Mouse (Mus musculus): ENCODE results near the gene Aftph. TPM values are rescaled to one million over a fixed set of nuclear protein-coding genes. Genes with fewer than 3 reads are reported as not detected.
A peak's percentile ranks its signal among the peaks of the same experiment; 100 is the strongest.
"Not testable (repeated sequence)": the region's sequence is repeated elsewhere in the genome, so short reads cannot be mapped to it uniquely, and the experiment has no call there.

The Aftph gene
- 10 to 100 TPM; 56.1 to 59.0 TPM for total RNA-seq (2021)

- intact Hi-C loops (cut with DNase I) = loop anchor here (2.0 kb wide), 1 partner anchor 287 kb away; no protein-coding TSS in a partner anchor
Measured at GRCm38 (mm10) chr11:20741201-20742100, at the start of gene Aftph. TSS of gene Aftph (minus strand) at chr11:20741589.

GRCm38 (mm10) chr11:20789015-20789414 is 47.6 kb upstream of the Aftph start:
- intact Hi-C loops (cut with DNase I) = no loop called here
- no peak for DNase-seq (ENCODE audit: extremely low spot score in 1 of 2, low spot score in 2 of 2)

More at GRCm38 (mm10) chr11:20741201-20742100, at the start of gene Aftph:
- DNase-seq (ENCODE audit: extremely low spot score in 1 of 2, low spot score in 2 of 2) = peak; percentile 97 to 100

GRCm38 (mm10) chr11:20788070-20788469 is 46.7 kb upstream of the Aftph start:
- no peak for DNase-seq (ENCODE audit: extremely low spot score in 1 of 2, low spot score in 2 of 2)
- intact Hi-C loops (cut with DNase I) = no loop called here

- intact Hi-C loops (cut with DNase I) = no loop called here
- DNase-seq (ENCODE audit: extremely low spot score in 1 of 2, low spot score in 2 of 2) = no peak
Measured at GRCm38 (mm10) chr11:20786191-20786590, 44.8 kb upstream of the Aftph start.

- intact Hi-C loops (cut with DNase I) = no loop called here
- DNase-seq (ENCODE audit: extremely low spot score in 1 of 2, low spot score in 2 of 2) = no peak
Measured at GRCm38 (mm10) chr11:20785186-20785585, 43.8 kb upstream of the Aftph start.

GRCm38 (mm10) chr11:20784776-20785175 is 43.4 kb upstream of the Aftph start:
- no peak for DNase-seq (ENCODE audit: extremely low spot score in 1 of 2, low spot score in 2 of 2)
- intact Hi-C loops (cut with DNase I) = no loop called here

GRCm38 (mm10) chr11:20783467-20783866 is 42.1 kb upstream of the Aftph start:
- intact Hi-C loops (cut with DNase I) = no loop called here
- DNase-seq (ENCODE audit: extremely low spot score in 1 of 2, low spot score in 2 of 2) = no peak

- DNase-seq (ENCODE audit: extremely low spot score in 1 of 2, low spot score in 2 of 2) = no peak
- intact Hi-C loops (cut with DNase I) = no loop called here
Measured at GRCm38 (mm10) chr11:20782620-20783019, 41.2 kb upstream of the Aftph start.

- DNase-seq (ENCODE audit: extremely low spot score in 1 of 2, low spot score in 2 of 2) = no peak
- intact Hi-C loops (cut with DNase I) = no loop called here
Measured at GRCm38 (mm10) chr11:20780312-20780711, 38.9 kb upstream of the Aftph start.

- intact Hi-C loops (cut with DNase I) = no loop called here
Measured at GRCm38 (mm10) chr11:20778861-20779563, 37.6 kb upstream of the Aftph start.

GRCm38 (mm10) chr11:20778298-20778697 is 36.9 kb upstream of the Aftph start:
- DNase-seq (ENCODE audit: extremely low spot score in 1 of 2, low spot score in 2 of 2) = no peak

More at GRCm38 (mm10) chr11:20778861-20779563, 37.6 kb upstream of the Aftph start:
- no peak for DNase-seq (ENCODE audit: extremely low spot score in 1 of 2, low spot score in 2 of 2)

GRCm38 (mm10) chr11:20776668-20777067 is 35.3 kb upstream of the Aftph start:
- no peak for DNase-seq (ENCODE audit: extremely low spot score in 1 of 2, low spot score in 2 of 2)
- intact Hi-C loops (cut with DNase I) = no loop called here

More at GRCm38 (mm10) chr11:20778298-20778697, 36.9 kb upstream of the Aftph start:
- intact Hi-C loops (cut with DNase I) = no loop called here

GRCm38 (mm10) chr11:20772642-20773041 is 31.3 kb upstream of the Aftph start:
- no peak for DNase-seq (ENCODE audit: extremely low spot score in 1 of 2, low spot score in 2 of 2)
- intact Hi-C loops (cut with DNase I) = no loop called here

GRCm38 (mm10) chr11:20771827-20772226 is 30.4 kb upstream of the Aftph start:
- intact Hi-C loops (cut with DNase I); DNase-seq (ENCODE audit: extremely low spot score in 1 of 2, low spot score in 2 of 2): not testable (repeated sequence)

GRCm38 (mm10) chr11:20761984-20762383 is 20.6 kb upstream of the Aftph start:
- DNase-seq (ENCODE audit: extremely low spot score in 1 of 2, low spot score in 2 of 2); intact Hi-C loops (cut with DNase I): not testable (repeated sequence)

GRCm38 (mm10) chr11:20750573-20750972 is 9.2 kb upstream of the Aftph start:
- intact Hi-C loops (cut with DNase I) = no loop called here
- DNase-seq (ENCODE audit: extremely low spot score in 1 of 2, low spot score in 2 of 2) = no peak

GRCm38 (mm10) chr11:20743353-20743752 is 2.0 kb upstream of the Aftph start:
- DNase-seq (ENCODE audit: extremely low spot score in 1 of 2, low spot score in 2 of 2) = no peak
- intact Hi-C loops (cut with DNase I) = loop anchor here (2.0 kb wide), 1 partner anchor 289 kb away; no protein-coding TSS in a partner anchor

GRCm38 (mm10) chr11:20742361-20742897 is 1.0 kb upstream of the Aftph start:
- intact Hi-C loops (cut with DNase I) = loop anchor here (2.0 kb wide), 1 partner anchor 288 kb away; no protein-coding TSS in a partner anchor
- DNase-seq (ENCODE audit: extremely low spot score in 1 of 2, low spot score in 2 of 2) = peak; percentile 53 to 60

GRCm38 (mm10) chr11:20740481-20741200 is 748 bp downstream of the Aftph start:
- DNase-seq (ENCODE audit: extremely low spot score in 1 of 2, low spot score in 2 of 2) = peak in 1 of 2 experiments; percentile 62
- intact Hi-C loops (cut with DNase I) = no loop called here
